Mouse (Mus musculus) bone marrow macrophage, adult 2 months (primary cell): ENCODE data around the gene Plin5. TPM values are rescaled to one million over a fixed set of nuclear protein-coding genes. Genes with fewer than 3 reads are reported as not detected.

Experiments
- H3K27ac ChIP-seq: 2 replicates; pipeline ENCODE4 v1.5.1; 2012; ENCODE audit warnings: low read depth, low read length; ENCODE audit not compliant: insufficient read depth
- H3K4me1 ChIP-seq: 2 replicates; pipeline ENCODE4 v1.6.1; 2012; ENCODE audit warnings: low read length; ENCODE audit not compliant: control insufficient read depth, insufficient read depth
- H3K4me3 ChIP-seq: 2 replicates; pipeline ENCODE4 v1.5.1; 2012; ENCODE audit warnings: mild to moderate bottlenecking, low read length, moderate library complexity; ENCODE audit not compliant: insufficient read depth
- CTCF ChIP-seq: IDR thresholded peaks from 2 replicates; pipeline ENCODE4 v1.5.1; 2012; ENCODE audit warnings: low read depth, mild to moderate bottlenecking, low read length, moderate library complexity
- POLR2A ChIP-seq: IDR thresholded peaks from 2 replicates; pipeline ENCODE4 v1.6.1; 2012; ENCODE audit warnings: mild to moderate bottlenecking, low read depth, low read length, borderline replicate concordance
- polyA plus RNA-seq: library from polyadenylated mRNA; stranded (reverse); fragments of >200 nt; gene quantifications from 2 replicates; pipeline ENCODE4 v1.2.4, GENCODE M21; 2012; ENCODE audit not compliant: missing spikeins, insufficient read depth, insufficient read length

Gene Plin5
- polyA plus RNA-seq, 1 experiment = not detected

DNA sequence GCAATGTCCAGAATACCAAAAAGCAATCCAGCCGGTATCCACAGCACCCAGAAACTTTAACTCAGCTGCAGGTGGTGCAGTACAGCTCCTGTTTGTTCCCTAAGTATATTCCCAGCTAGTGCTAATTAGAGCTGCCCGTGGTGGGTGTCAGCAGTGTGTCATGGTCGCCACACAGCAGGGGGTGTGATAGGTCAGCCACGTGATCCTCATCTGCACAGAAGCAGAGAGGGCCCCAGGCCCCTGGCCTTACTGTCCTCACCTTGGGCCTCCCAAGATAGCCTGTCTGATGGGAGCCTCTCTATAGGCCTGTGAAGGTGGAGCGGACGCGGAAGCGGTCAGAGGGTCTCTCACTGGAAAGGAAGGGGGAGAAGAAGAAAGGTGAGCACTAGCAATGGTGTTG, 19.2 kb downstream of the Plin5 start:
- H3K27ac ChIP-seq = no peak overlapping the region
- TF ChIP-seq POLR2A (no peak), CTCF (no peak)
- H3K4me3 ChIP-seq = no peak overlapping the region
- no peaks in the 10 kb centered on the region for H3K4me1 ChIP-seq

DNA sequence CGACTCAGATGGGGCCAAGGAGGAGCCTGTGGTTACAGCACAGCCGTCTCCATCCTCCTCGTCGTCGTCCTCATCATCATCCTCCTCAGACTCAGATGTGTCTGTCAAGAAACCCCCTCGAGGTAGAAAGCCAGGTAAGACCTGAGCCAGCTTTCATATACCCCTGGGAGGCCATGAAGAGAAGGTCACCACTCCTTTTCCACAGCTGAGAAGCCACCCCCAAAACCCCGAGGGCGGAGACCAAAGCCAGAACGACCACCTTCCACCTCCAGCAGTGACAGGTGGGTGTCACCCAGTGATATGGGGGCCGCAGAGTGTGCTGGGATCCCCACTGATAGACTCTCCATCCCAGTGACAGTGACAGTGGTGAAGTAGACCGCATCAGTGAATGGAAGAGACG, 20.5 kb downstream of the Plin5 start:
- H3K27ac ChIP-seq = no peak overlapping the region
- no peaks in the 10 kb centered on the region for H3K4me1 ChIP-seq
- TF ChIP-seq POLR2A (no peak), CTCF (no peak)
- H3K4me3 ChIP-seq = no peak overlapping the region

GRCm38 (mm10) chr17:56092794-56093193, 24.6 kb downstream of the Plin5 start:
- no peak for TF ChIP-seq POLR2A
- no peak for TF ChIP-seq CTCF

GRCm38 (mm10) chr17:56092312-56092711, 25.1 kb downstream of the Plin5 start:
- Histone ChIP-seq H3K4me3 (no peak overlapping the region), H3K4me1 (no peaks in the 10 kb centered on the region), H3K27ac (no peak overlapping the region)
- no peak for TF ChIP-seq POLR2A
- no peak for TF ChIP-seq CTCF

More at GRCm38 (mm10) chr17:56092794-56093193, 24.6 kb downstream of the Plin5 start:
- H3K27ac ChIP-seq = no peak overlapping the region
- H3K4me1 ChIP-seq = no peaks in the 10 kb centered on the region
- no peak overlapping the region for H3K4me3 ChIP-seq

GRCm38 (mm10) chr17:56080781-56081585, 36.4 kb downstream of the Plin5 start:
- H3K4me1 ChIP-seq = peaks cover 16% of the 10 kb centered on the region
- H3K27ac ChIP-seq = no peak overlapping the region

DNA sequence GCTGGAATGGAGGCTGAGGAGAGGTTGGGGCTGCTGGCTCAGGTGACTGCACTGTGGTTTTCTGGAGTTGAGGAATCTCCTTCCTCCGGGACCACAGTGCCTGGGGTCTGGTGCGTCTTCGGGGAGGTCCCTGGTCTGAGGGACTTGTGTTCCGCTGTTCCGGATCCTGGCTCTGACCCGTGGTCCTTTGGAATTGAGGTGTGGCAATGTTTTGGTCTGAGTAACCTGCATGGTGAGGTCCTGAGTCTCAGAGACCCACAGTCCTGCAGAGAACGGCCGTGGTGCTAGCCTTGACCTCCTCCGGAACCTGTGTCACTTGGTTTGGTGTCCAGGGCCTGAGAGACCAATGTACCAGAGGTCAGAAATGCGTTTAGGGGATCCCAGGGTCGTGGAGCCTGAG, 37.5 kb downstream of the Plin5 start:
- TF ChIP-seq CTCF (no peak), POLR2A (no peak)
- H3K4me3 ChIP-seq = peak overlapping the region; percentile 77
- H3K4me1 ChIP-seq = peaks cover 22% of the 10 kb centered on the region
- no peak overlapping the region for H3K27ac ChIP-seq

More at GRCm38 (mm10) chr17:56080781-56081585, 36.4 kb downstream of the Plin5 start:
- TF ChIP-seq POLR2A = no peak
- no peak for TF ChIP-seq CTCF
- peak overlapping the region; percentile 77 for H3K4me3 ChIP-seq

GRCm38 (mm10) chr17:56078880-56079795, 38.3 kb downstream of the Plin5 start, which contains the start of gene Hdgfl2:
Hdgfl2 (plus strand) TSS chr17:56079634.
- peaks cover 23% of the 10 kb centered on the region for H3K4me1 ChIP-seq
- peak within 1 kb of the TSS; percentile 77 for H3K4me3 ChIP-seq
- H3K27ac ChIP-seq = peak within 1 kb of the TSS; percentile 41
- no peak for TF ChIP-seq CTCF
- TF ChIP-seq POLR2A = peak; percentile 89

DNA sequence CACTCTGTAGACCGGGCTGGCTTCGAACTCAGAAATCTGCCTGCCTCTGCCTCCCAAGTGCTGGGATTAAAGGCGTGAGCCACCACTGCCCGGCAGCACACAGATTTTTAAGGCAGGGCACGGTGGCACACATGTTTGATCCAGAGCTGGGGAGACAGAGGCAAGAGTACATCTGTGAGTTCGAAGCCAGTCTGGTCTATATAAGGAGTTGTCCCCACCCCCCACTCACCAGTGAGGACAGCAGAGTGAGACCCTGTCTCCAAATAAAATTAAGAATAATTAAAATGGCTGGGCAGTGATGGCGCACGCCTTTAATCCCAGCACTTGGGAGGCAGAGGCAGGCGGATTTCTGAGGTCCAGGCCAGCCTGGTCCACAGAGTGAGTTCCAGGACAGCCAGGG, 39.0 kb downstream of the Plin5 start:
- H3K4me1 ChIP-seq = peaks cover 29% of the 10 kb centered on the region

DNA sequence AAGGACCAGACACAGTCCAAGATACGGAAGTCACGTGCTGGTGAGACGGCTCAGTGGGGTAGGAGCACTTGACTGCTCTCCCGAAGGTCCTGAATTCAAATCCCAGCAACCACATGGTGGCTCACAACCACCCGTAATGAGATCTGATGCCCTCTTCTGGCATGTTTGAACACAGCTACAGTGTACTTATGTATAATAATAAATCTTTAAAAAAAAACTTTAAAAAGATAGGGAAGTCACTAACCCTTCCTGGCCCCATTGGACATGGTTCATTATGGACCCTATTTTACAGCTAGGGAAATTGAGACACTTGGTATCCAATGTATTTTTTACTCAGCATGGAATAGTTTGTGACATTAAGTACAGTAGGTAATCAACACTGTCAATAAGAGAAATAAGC, 39.9 kb downstream of the Plin5 start:
- peaks cover 29% of the 10 kb centered on the region for H3K4me1 ChIP-seq
- TF ChIP-seq POLR2A (no peak), CTCF (no peak)
- no peak overlapping the region for H3K27ac ChIP-seq
- no peak overlapping the region for H3K4me3 ChIP-seq

More for the DNA sequence above, 39.0 kb downstream of the Plin5 start:
- Histone ChIP-seq H3K27ac (peak overlapping the region; percentile 41), H3K4me3 (peak overlapping the region; percentile 42)

DNA sequence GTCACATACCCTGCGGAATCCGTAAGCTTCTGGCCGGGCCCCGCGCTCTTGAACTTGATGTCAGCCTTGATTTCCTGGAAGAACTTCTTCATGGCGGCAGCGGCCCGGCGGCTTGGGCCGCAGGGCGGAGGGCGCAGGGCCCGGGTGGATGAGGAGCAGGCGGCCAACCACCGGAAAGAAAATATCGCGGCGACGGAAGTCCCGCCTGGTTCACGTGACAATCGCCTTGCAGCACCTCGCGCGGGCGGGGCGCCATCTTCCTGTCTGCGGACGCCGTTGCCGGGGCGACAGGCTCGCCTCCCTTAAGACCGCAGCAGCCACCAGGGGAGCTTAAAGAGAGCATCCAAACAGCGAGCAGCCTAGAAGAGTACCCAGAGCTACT, 42.6 kb downstream of the Plin5 start, which contains the start of gene Ubxn6:
Ubxn6 (minus strand) TSS at position 202 of the 382 bp plus-strand sequence.
- H3K4me3 ChIP-seq = peak within 1 kb of the TSS; percentile 86
- peaks cover 16% of the 10 kb centered on the region for H3K4me1 ChIP-seq
- peak within 1 kb of the TSS; percentile 98 for H3K27ac ChIP-seq
- TF ChIP-seq POLR2A = no peak
- TF ChIP-seq CTCF = no peak
